Mouse (Mus musculus): ENCODE measurements around the gene 1700010I14Rik. TPM values are rescaled to one million over a fixed set of nuclear protein-coding genes. Genes with fewer than 3 reads are reported as not detected.

1700010I14Rik gene
- polyA plus RNA-seq (2014; fragmentation: Nextera tagmentation; extraction: Ambion mirVana) = 1.4 and 1.5 TPM in 2 replicates

GRCm38 (mm10) chr17:8988119-8988807 is at the start of gene 1700010I14Rik:
1700010I14Rik (plus strand) TSS chr17:8988333.
- Histone ChIP-seq H3K9ac (peak within 1 kb of the TSS; percentile 37), H3K4me1 (ENCODE audit: insufficient read depth) (peaks cover 6% of the 10 kb centered on the region), H3K9me3 (ENCODE audit: low read depth, low read length) (no peaks in the 10 kb centered on the region), H3K4me3 (ENCODE audit: low read depth, low read length) (peak within 1 kb of the TSS; percentile 35), H3K4me2 (peak within 1 kb of the TSS; percentile 64), H3K27ac (ENCODE audit: low read depth) (peak within 1 kb of the TSS; percentile 36), H3K36me3 (ENCODE audit: insufficient read depth) (no peaks in the 10 kb centered on the region), H3K27me3 (ENCODE audit: insufficient read depth, low read length) (no peaks in the 10 kb centered on the region)
- ATAC-seq (ENCODE audit: insufficient read depth) (peak; percentile 54), DNase-seq (peak; percentile 93)
- 5% methylated on average over 13 of the region's 13 CpGs for WGBS
- peak; percentile 75 for TF ChIP-seq CTCF (IDR thresholded peaks at IDR 0.05; ENCODE audit: low read depth)

- Histone ChIP-seq H3K4me2 (no peak overlapping the region), H3K9me3 (ENCODE audit: low read depth, low read length) (no peaks in the 10 kb centered on the region), H3K27me3 (ENCODE audit: insufficient read depth, low read length) (no peaks in the 10 kb centered on the region), H3K27ac (ENCODE audit: low read depth) (no peak overlapping the region), H3K9ac (no peak overlapping the region), H3K36me3 (ENCODE audit: insufficient read depth) (no peaks in the 10 kb centered on the region), H3K4me3 (ENCODE audit: low read depth, low read length) (no peak overlapping the region), H3K4me1 (ENCODE audit: insufficient read depth) (no peaks in the 10 kb centered on the region)
- DNase-seq (no peak), ATAC-seq (ENCODE audit: insufficient read depth) (no peak)
- no peak for TF ChIP-seq CTCF (IDR thresholded peaks at IDR 0.05; ENCODE audit: low read depth)
- 72% methylated on average over 5 of the region's 5 CpGs for WGBS
Measured at GRCm38 (mm10) chr17:8951588-8951987, 36.5 kb upstream of the 1700010I14Rik start.

GRCm38 (mm10) chr17:8952951-8953350 is 35.2 kb upstream of the 1700010I14Rik start:
- Histone ChIP-seq H3K4me3 (ENCODE audit: low read depth, low read length) (no peak overlapping the region), H3K4me1 (ENCODE audit: insufficient read depth) (no peaks in the 10 kb centered on the region), H3K9ac (no peak overlapping the region), H3K27ac (ENCODE audit: low read depth) (no peak overlapping the region), H3K36me3 (ENCODE audit: insufficient read depth) (no peaks in the 10 kb centered on the region), H3K9me3 (ENCODE audit: low read depth, low read length) (no peaks in the 10 kb centered on the region), H3K4me2 (no peak overlapping the region), H3K27me3 (ENCODE audit: insufficient read depth, low read length) (no peaks in the 10 kb centered on the region)
- 84% methylated on average over 8 of the region's 8 CpGs for WGBS
- ATAC-seq (ENCODE audit: insufficient read depth) (no peak), DNase-seq (no peak)
- no peak for TF ChIP-seq CTCF (IDR thresholded peaks at IDR 0.05; ENCODE audit: low read depth)

GRCm38 (mm10) chr17:8958125-8958524 is 30.0 kb upstream of the 1700010I14Rik start:
- no peak overlapping the region for H3K27ac ChIP-seq (ENCODE audit: low read depth)
- ATAC-seq (ENCODE audit: insufficient read depth) (no peak), DNase-seq (no peak)
- H3K9me3 ChIP-seq (ENCODE audit: low read depth, low read length) = no peaks in the 10 kb centered on the region
- no peak for TF ChIP-seq CTCF (IDR thresholded peaks at IDR 0.05; ENCODE audit: low read depth)
- H3K4me3 ChIP-seq (ENCODE audit: low read depth, low read length) = no peak overlapping the region
- no peaks in the 10 kb centered on the region for H3K27me3 ChIP-seq (ENCODE audit: insufficient read depth, low read length)
- 81% methylated on average over 6 of the region's 6 CpGs for WGBS
- no peak overlapping the region for H3K4me2 ChIP-seq
- H3K9ac ChIP-seq = no peak overlapping the region
- H3K36me3 ChIP-seq (ENCODE audit: insufficient read depth) = no peaks in the 10 kb centered on the region
- no peaks in the 10 kb centered on the region for H3K4me1 ChIP-seq (ENCODE audit: insufficient read depth)

DNA sequence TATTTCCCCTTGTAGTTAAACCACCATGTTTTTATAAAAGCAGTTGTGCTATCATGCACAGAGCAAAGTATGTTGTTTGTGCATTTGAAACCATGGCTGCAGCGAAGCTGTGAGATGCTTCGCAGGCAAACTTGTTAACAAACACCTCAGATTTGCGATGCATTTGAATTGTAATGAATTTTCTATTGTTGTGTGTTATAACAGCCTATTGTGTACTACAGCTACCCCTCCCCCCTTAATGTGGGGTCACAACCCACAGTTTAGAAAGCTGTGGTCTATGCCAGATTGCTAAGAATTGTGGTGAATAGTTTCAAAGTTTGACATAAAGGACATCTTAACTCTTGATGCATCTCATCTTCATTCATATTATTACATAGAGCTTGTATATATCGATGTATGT is 27.7 kb upstream of the 1700010I14Rik start:
- 94% methylated on average over 4 of the region's 4 CpGs for whole genome bisulfite sequencing
- no peak overlapping the region for H3K27ac ChIP-seq (ENCODE audit: low read depth)

DNA sequence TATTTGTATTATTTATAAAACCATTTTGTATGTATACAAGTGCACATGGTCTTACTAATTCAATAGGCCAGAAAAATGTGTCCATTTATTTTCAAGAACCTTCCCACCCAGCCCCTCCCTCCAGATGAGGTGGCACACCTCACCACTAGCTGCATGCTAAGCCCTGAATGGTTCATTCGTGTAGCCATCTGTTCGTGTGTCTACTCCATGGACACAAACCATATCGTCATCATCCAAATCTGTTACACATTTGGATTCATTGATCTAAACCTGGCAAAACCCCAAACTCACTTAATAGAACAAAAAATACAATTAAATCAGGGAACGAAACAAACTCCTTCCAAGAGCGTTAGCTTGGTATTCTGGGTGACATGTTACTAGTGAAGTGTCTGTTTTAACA is 27.0 kb upstream of the 1700010I14Rik start:
- no peaks in the 10 kb centered on the region for H3K4me1 ChIP-seq (ENCODE audit: insufficient read depth)
- no peaks in the 10 kb centered on the region for H3K9me3 ChIP-seq (ENCODE audit: low read depth, low read length)
- DNase-seq (no peak), ATAC-seq (ENCODE audit: insufficient read depth) (no peak)
- peaks cover 3% of the 10 kb centered on the region; the same call in 1 of the 2 replicates for H3K36me3 ChIP-seq (ENCODE audit: insufficient read depth)
- H3K9ac ChIP-seq = no peak overlapping the region
- H3K27ac ChIP-seq (ENCODE audit: low read depth) = no peak overlapping the region
- TF ChIP-seq CTCF (IDR thresholded peaks at IDR 0.05; ENCODE audit: low read depth) = no peak
- H3K4me2 ChIP-seq = no peak overlapping the region
- no peaks in the 10 kb centered on the region for H3K27me3 ChIP-seq (ENCODE audit: insufficient read depth, low read length)
- H3K4me3 ChIP-seq (ENCODE audit: low read depth, low read length) = no peak overlapping the region
- 85% methylated on average over 5 of the region's 5 CpGs for WGBS

More for the DNA sequence above, 27.7 kb upstream of the 1700010I14Rik start:
- Histone ChIP-seq H3K9ac (no peak overlapping the region), H3K9me3 (ENCODE audit: low read depth, low read length) (no peaks in the 10 kb centered on the region), H3K27me3 (ENCODE audit: insufficient read depth, low read length) (no peaks in the 10 kb centered on the region), H3K4me2 (no peak overlapping the region), H3K4me1 (ENCODE audit: insufficient read depth) (no peaks in the 10 kb centered on the region), H3K36me3 (ENCODE audit: insufficient read depth) (peaks cover 3% of the 10 kb centered on the region; the same call in 1 of the 2 replicates), H3K4me3 (ENCODE audit: low read depth, low read length) (no peak overlapping the region)
- DNase-seq (no peak), ATAC-seq (ENCODE audit: insufficient read depth) (no peak)
- TF ChIP-seq CTCF (IDR thresholded peaks at IDR 0.05; ENCODE audit: low read depth) = no peak

DNA sequence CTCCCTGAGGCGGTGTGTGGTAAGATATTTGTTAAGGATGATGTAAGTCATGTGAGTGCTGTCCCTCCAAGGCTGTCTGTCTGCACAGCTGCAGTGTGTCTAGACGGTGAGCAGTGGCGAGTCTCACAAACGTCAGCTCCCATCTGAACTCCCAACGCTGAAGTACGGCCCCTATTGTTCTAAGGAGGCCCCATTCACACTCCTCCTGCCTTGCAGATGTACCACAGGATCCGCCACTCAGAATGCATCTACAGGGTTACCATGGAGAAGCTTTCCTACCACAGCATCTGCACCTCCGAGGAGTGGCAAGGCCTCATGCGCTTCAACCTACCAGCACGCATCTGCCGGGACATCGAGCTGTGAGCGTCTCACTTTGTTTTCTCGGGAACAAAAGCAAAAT is 26.5 kb upstream of the 1700010I14Rik start:
- DNase-seq (no peak), ATAC-seq (ENCODE audit: insufficient read depth) (no peak)
- 66% methylated on average over 14 of the region's 14 CpGs for WGBS
- peaks cover 3% of the 10 kb centered on the region; the same call in 1 of the 2 replicates for H3K36me3 ChIP-seq (ENCODE audit: insufficient read depth)
- no peaks in the 10 kb centered on the region for H3K4me1 ChIP-seq (ENCODE audit: insufficient read depth)
- no peaks in the 10 kb centered on the region for H3K27me3 ChIP-seq (ENCODE audit: insufficient read depth, low read length)
- H3K9ac ChIP-seq = no peak overlapping the region
- H3K9me3 ChIP-seq (ENCODE audit: low read depth, low read length) = no peaks in the 10 kb centered on the region
- no peak for TF ChIP-seq CTCF (IDR thresholded peaks at IDR 0.05; ENCODE audit: low read depth)
- H3K4me2 ChIP-seq = no peak overlapping the region
- no peak overlapping the region for H3K4me3 ChIP-seq (ENCODE audit: low read depth, low read length)
- no peak overlapping the region for H3K27ac ChIP-seq (ENCODE audit: low read depth)
